Mouse (Mus musculus) thymus, postnatal 14 days (tissue): Measurements from ENCODE around the gene Hmx2.

Experiments
- DNase-seq: peaks from one replicate; pipeline ENCODE4 v3.0.0; 2021

Hmx2 gene

DNA sequence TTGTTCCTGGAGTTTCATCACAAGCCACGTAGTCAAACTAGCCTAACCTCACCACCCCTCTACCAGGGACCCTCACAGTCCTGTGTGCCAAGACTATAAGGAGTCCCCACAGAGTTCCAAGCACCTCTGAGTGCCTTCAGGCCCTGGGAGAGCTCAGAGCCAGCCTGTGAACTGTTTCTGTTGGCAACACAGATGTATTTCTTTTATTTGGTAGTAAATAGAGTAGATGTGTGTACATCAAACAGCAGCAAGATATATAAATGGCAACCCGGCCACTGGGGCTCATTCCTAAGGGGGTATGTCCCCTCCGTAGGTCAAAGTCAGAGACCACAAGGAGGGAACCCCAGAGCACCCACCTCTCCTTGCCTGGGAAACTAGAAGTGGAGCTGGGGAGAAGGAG, at the start of gene Hmx2:
Gene Hmx2, plus strand, starts transcription at position 301 of the 400 bp plus-strand sequence.
- no peak for DNase-seq

DNA sequence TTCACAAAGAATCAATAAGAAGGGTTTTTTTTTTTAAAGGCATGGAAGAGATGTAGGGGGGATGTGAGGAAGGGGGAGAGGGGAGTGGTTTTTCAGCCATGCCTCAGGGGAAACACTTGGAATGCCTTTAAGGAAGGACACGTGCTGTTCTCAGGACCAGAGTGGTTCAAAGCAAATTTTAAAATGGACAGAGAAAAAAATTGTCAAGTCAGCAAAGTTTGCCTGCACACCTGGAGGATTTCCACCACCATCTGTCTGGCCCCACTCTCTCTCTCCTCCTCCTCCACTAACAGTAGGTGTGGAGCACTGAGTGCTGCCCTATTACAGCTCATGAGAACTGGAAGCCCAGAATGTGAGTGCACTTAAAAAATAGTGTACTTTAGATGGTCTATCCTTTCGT, 44.8 kb upstream of the Hmx2 start:
- DNase-seq, result no peak

GRCm38 (mm10) chr7:131539979-131540378, 8.6 kb upstream of the Hmx2 start:
- DNase-seq, result peak; percentile 80

DNA sequence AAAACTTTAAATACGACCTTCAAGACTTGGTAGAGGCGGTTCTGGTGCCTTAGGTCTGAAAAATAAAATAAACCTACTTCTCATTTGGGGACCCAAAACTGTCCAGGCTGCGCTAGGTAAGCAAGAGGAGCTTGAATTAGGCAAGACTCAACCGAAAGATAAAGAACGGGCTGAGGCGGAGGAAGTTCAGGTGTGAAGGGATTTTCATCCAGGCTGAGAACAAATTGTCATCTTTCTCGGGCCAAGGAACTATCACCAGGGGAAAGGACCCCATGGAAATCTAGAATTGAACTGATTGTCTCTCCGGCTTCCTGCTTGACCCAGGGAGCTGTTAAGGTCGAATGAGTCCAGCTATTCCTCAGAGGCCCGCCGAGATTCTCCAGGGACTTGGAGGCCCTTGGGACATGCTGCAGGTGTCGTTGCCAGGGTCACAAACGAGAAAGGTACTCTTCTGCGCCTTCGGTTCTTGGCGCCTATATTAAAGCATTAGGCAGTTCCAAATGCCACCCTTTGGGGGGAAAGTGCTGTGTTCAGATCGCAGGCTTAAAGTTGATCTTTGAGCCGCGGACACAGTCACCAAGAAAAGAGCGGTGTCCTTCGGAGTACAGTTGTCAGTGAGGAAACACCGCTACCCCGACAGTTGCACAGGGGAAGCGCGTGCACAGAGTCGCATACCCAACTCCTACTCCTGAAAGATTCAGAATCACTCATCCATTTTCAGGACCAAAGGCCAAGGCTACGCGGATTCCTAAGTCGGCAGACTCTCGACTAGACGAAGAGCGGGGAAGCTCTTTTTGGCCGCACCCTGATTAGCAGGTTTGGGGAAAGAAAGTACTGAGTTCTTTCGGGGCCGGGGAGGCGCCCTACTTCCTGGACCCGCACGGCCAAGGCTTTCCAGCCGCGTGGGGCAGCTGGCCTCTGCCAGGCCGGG, 7.1 kb upstream of the Hmx2 start:
- no peak for DNase-seq

DNA sequence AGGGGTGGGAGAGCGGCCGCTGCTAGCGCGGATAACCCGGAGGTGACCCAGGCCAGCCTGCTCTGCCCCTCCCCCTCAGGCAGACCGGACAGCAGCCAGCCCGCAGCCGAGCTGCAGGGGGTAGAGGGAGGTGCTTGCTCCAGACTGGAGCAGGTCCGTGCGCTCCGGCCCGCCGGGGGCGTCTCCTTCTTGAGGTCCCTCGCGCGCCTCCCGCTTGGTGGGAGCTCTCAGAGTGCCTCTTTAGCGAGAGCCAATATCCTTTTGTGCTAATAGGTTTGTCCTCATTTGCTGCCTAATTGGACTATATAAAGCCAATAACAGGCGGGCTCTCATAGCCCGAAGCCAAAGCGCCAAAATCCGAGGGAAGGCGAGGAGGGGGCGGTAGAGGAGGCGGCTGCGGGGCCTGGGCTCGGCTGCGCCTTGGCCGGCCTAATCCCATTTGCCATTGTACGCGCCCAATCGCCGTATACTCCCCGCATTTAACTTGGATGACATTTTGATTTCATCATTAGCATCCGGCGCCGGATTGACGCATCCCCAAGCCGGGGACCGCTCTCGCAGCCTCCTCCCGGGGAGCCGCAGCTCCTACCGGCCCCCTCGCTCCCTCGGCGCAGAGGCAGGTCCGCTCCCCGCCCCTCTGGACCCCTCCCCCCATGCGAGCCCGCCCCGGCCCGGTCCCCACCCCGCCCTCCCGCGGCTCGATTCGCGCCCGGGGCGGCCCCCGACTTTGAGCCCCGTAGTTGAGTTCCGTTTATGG, 6.3 kb upstream of the Hmx2 start, which contains the start of gene Hmx3:
Gene Hmx3, plus strand, starts transcription at position 753 of the 757 bp plus-strand sequence.
- no peak for DNase-seq

DNA sequence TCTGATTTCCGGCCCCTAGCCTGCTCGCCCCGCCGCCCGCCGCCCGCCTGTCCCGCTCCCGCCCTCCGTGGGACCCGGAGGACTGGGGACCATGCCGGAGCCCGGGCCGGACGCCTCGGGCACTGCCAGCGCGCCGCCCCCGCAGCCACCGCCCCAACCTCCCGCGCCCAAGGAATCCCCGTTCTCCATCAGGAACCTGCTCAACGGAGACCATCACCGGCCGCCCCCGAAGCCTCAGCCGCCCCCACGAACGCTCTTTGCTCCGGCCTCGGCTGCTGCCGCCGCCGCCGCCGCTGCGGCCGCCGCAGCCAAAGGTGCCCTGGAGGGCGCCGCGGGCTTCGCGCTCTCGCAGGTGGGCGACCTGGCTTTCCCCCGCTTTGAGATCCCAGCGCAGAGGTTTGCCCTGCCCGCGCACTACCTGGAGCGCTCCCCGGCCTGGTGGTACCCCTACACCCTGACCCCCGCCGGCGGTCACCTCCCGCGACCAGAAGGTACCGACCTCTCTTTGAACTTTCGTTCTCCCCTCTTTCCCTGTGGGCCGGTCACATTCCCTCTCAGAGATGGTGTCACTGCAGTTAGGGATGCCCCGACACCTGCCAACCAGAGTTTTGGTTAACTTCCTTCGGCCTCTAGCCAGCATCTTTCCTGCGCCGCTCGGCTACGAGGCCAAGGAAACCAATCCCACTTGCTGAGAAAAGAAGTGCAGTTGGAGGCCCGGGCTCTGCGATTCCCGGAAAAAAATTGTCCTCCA, 5.5 kb upstream of the Hmx2 start:
- DNase-seq, result no peak

GRCm38 (mm10) chr7:131543623-131544481, 4.7 kb upstream of the Hmx2 start:
- no peak for DNase-seq

GRCm38 (mm10) chr7:131544871-131545270, 3.7 kb upstream of the Hmx2 start:
- no peak for DNase-seq

DNA sequence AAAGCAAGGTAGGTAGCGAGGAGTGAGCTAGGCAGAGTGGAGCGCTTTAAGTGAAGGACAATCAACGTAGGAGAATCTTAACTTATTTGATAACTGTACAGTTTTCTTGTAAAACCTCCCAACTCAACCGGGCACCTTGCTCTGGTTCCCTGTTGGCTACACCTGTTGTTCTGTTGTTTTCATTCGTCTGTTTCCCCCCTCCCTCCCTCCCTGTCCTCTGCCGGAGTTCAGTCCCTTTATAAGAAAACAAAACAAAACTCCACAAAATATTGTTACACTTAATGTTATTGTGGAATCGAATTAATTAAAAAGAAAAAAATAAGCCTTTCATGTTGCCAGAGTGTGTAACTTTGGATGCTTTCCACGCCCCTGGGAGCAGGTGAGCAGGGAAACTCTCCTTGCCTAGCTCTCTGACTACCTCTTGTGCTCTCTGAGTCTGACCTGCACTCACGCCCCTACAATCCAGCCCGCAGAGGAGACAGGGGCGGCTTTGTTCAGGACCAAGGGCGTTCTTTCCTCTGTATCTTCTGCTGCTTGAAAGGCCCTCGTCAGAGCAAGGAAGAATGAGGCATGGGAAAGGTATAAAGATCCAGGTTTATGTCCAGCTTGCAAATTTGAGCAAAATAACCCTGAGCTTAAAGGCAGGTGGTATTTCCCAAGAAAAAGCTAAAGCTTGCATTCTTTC, 2.7 kb upstream of the Hmx2 start:
- DNase-seq, result no peak

GRCm38 (mm10) chr7:131546423-131546822, 2.1 kb upstream of the Hmx2 start:
- no peak for DNase-seq

GRCm38 (mm10) chr7:131547481-131547880, 1.1 kb upstream of the Hmx2 start:
- no peak for DNase-seq

- no peak for DNase-seq
Measured at GRCm38 (mm10) chr7:131551471-131551870, 2.9 kb downstream of the Hmx2 start.

DNA sequence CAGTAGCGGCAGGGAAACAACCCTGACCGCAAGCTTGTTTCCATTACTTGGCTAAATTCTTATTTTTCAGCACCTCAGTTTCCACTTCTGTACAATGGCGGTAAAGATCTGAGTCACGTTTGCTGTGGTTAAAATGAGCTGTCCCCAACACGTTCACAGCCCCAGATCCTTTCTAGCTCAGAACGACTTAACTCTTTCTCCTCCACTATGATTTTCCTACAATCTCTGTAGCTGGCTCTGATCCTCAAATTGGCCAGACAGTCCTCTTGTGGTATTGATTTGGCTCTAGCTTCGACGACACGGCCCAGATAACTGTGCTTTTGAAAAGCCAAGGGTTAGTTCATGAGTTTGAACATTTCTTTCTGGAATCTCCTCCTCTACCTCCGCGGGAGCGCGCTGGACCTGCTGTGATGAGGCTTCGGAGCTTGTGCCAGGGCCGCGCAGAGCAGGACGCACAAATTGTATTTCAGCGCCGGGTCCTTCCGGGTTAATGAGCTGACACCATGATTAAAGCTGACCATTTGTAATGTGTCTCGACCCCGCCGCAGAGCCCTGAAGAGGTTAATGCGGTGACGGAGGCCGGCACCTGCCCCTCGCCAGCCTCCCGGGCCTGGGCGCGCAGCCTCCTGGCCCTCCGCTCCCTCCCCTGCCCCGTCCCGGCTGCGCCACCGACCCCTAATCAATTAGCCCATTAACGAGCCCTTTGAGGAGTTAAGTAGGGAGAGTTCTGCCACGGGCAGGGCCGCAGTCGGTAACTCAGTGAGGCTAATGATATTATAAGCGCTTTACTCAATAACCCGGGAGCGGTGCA, 3.6 kb downstream of the Hmx2 start:
- DNase-seq, result no peak

DNA sequence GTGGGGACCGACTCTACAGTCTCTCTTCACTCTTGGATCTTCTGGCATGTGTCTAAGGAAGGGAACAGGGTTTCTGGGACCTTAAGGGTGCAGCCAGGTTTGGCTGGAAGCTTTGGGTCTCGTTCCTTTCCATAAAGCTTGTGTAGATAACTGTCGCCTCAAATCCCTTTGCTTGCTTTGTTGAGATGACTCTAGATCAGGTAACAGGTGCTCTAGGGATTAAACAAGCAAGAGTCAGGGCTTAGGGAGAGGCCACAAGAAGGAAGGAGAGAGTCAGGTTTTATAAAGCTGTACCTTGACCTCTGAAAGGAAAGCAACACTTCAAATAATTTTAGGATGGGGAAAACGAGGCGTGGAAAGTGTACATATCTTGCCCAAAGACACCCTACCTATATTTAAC, 4.2 kb downstream of the Hmx2 start:
- no peak for DNase-seq

DNA sequence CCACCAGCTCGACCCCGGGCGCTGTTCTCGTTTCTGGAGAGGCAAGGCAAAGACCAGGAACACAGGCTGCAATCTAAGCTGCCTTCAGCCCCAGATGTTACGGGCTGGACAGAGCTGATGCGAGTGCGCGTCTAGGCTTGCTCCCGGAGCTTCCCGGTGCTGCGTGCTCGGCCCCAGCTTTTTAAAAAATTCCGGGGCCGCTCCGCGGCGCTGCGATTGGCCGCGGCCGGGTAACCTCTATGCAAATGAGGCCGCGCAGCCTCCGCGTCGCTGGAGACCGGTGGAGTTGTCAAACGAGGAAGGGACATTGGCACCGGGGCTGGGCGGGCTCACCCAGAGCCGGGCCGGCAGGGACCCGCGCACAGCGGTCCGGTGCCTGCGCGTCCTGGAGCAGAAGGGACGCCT, 5.2 kb downstream of the Hmx2 start:
- peak; percentile 62 for DNase-seq

DNA sequence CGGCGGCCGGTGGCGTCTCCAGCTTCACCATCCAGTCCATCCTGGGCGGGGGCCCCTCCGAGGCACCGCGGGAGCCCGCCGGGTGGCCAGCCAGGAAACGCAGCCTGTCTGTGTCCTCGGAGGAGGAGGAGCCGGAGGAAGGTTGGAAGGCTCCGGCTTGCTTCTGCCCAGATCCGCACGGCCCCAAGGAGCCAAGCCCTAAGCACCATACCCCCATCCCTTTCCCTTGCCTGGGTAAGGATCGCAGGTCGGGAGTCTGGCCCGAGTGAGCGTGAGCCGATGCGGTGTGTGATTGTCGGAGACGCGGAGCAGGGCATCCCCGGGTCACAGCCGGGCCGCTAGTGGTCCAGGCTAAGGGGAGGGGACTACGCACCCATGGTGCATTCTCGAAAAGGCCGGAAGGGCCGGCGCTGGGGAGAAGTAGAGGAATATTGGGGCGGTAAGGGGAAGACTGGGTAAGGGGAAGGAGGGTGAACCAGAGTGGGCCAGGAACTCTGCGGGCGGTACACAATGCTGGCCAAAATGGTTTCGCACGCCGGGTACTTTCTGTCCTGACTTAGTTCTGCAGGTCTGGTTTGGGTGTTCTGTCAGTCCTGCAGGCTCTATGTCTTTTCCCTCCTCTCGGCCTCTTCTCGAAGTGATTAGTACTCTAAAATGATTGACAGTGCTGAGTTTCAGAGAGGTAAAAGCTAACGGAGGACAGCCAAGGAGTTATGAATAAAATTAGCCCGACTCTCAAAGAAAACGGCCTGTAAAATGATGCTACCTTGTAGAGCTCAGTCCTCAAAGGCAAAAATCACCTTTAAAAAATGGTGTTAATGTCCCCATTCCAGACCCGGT, 6.0 kb downstream of the Hmx2 start:
- DNase-seq, result no peak

- no peak for DNase-seq
Measured at GRCm38 (mm10) chr7:131555301-131556081, 6.9 kb downstream of the Hmx2 start.

DNA sequence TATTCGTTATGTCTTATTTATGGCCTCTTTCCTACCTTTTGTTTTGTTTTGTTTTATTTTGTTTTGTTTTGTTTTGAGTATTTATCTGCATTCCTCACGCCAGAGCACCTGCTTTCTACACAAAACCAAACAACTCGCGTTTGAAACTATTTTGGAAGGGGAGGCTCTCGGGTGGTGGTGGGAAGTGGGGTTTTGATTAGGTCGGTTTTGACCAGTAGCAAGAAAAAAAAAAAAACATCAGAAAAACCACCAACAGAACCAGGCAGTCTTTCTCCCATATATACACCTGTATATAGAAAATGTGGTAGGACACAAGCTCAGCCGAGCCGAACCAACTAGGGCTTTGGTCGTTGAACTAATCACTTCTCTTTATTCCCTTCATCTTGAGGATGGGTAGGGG, 7.5 kb downstream of the Hmx2 start:
- no peak for DNase-seq
